Mouse (Mus musculus): Measurements from ENCODE around the gene Doc2g.

GRCm38 (mm10) chr19:3997231-3997630 lies 5.9 kb upstream of the Doc2g start:
- no peak for TF ChIP-seq TCF12 (IDR thresholded peaks at IDR 0.05; ENCODE audit: insufficient read depth, poor library complexity, severe bottlenecking)
- no peak for TF ChIP-seq POLR2A (IDR thresholded peaks at IDR 0.05; ENCODE audit: insufficient read length, low read depth)
- no peak for TF ChIP-seq MYOD1 (IDR thresholded peaks at IDR 0.05; ENCODE audit: control insufficient read depth in 1 of 3, insufficient read length in 2 of 3, low read depth in 2 of 3)
- no peak for TF ChIP-seq MAX (IDR thresholded peaks at IDR 0.05; ENCODE audit: low read depth)
- TF ChIP-seq POLR2AphosphoS2 (IDR thresholded peaks at IDR 0.05; ENCODE audit: insufficient read length, low read depth): no peak
